Mouse (Mus musculus) neutrophil, adult 5-6 weeks (primary cell): ENCODE results near the gene Lrrn1. TPM values are rescaled to one million over a fixed set of nuclear protein-coding genes. Genes with fewer than 3 reads are reported as not detected.

Experiments
- ATAC-seq: fragments of 151-379, 151-347 bp; 2 replicates; pipeline ENCODE4 v1.8.0; 2017; ENCODE audit warnings: mild to moderate bottlenecking, moderate TSS enrichment; ENCODE audit not compliant: insufficient number of reproducible peaks, poor library complexity, low FRiP score, severe bottlenecking; ENCODE audit errors: extremely low read depth
- total RNA-seq: library from RNA; stranded (forward); fragments of 200-1000 nt; gene quantifications from 2 replicates; pipeline ENCODE4 v1.2.3, GENCODE M21; 2017

Gene Lrrn1
- total RNA-seq, 1 experiment from 2014 or later = not detected

DNA sequence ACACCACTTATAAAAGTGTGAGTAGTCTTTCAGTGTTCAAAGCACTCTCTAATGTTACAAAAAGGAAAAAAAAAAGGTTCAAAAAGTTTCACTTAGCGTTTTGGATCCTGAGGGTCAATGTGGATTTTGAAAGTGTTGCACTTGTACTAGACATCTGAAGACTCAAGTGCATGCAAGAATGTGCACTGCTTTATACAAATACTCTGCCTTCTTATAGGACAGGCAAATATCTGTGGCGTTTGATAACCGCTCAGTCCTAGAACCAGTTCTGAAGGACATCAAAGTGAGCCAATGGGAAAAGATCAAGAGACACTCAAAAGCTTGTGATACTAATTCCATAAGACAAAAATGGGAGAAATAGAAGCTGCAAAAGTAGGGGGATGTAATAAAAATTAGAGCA is 45.0 kb downstream of the Lrrn1 start:
- no peak for ATAC-seq

DNA sequence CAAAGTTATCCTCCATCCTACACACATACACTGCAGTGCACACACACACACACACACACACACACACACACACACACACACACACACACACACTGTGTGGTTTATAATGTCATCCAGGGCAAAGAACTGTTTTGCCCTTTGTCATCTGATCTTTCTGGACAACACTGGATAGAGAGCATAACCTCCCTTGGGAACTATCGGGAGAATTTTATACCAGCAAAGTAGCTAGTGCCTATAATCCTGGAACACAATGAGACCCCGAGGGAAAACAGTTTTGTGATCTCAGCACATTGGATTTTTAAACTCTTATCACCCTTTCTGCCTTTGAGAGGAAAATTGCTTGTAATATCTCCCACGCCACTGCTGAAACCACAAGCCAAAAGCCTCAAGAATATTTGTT is 45.8 kb downstream of the Lrrn1 start:
- no peak for ATAC-seq

DNA sequence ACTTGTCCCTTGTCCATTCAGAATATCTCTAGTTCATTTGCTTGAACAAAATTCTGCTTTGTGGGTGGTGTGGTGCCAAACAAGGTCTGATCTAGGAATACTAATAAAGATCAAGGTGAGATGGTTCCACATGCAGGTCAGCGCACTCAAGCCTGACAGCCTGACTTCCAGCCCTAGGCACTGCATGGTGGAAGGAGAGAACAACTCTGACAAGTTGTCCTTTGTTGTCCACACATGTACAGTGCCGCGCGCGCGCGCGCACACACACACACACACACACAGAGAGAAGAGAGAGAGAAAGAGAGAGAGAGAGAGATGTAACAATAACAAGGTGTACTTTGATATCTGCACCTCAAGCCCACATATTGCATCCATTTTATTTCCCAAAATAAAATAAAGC is 47.7 kb downstream of the Lrrn1 start:
- ATAC-seq = no peak

DNA sequence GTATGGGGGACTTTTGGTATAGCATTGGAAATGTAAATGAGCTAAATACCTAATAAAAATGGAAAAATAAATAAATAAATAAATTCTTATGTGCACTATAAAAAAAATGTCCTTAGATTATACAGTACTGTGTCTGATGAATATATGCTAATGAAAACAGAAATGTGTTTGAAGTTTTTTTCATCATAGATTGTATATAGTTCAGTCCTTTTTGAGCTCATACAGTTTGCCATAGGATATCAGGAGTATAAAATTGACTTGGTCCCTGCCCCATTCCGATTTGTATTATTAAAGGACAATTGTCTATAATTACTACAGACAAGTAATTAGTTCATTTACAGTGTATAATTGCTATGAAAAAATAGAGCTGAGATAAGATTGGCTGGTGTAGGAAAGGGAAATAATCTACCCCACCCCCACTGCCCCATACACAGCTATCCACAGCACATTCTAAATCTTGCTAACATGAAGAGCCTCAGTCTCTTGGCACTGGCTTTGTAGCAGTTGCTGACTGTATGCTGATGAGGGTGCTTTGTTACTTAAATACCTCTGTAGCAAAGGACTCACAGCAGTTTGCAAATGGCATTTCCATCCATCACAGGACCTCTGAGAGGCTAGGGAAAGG is 54.3 kb downstream of the Lrrn1 start:
- ATAC-seq = no peak

DNA sequence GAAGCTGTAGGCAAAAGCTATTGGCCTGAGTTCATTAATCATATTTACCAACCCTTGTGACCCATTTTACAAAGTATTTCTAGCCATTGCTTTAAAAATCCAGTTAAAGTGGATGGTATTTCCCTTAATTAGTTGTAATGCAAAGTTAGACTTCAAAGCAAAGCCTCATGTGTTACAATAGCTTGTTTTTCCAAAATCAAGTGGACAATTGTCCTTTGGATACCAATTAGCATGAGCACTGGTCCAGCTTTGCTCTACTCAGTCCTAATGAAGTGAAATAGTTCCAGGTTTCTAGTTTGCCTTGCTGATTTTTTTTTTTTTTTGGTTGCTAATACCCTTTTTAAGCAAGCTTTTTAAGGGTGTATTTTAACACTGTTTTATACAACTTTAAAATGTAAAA is 75.6 kb downstream of the Lrrn1 start:
- no peak for ATAC-seq

DNA sequence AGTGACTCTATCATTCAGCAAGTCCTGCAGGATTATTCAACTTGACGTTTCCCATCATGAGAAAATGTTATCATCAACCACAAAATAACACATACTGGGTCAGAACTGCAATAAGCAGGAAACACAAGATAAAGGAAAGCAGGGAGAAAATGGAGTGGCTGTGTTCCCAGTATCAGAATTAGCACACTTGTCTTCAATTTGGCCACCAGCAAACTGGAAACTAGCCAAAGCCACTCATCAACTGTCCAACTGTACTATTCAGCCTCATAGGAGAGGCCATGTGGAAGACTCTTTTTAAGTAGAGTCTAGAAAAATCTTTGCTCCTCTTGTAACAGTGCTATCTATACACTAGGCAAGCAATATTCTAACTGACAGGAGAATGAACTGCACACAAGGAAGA is 84.7 kb downstream of the Lrrn1 start:
- ATAC-seq = no peak
